Mouse (Mus musculus): Measurements from ENCODE around the gene Mthfs.
"Not testable (repeated sequence)": the region's sequence is repeated elsewhere in the genome, so short reads cannot be mapped to it uniquely, and the experiment has no call there.

The Mthfs gene

DNA sequence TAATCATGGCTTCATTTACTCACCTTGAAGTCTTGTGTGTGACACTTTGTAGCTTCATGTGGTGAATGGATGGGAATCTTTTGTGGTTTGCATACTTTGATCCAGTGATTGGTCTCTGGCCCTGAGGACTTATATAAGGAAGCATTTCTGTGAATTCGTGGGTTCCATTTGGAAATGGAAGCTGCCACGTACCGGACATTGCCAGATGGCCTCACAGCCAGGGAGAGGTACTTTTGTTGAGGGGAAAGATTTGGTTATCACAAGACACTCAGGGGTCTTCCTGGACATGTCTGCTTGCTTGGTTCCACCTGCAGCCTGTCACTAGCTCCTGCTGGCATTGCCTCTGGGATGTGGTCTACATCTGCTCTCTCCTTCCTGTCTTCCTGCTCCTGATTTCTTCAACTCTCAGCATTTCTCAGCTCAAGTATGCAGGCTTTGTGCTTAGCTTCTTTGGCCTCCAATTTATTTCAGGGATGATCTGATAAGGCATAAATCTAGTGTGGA, 30.1 kb downstream of the Mthfs start:
- DNase-seq (ENCODE audit: low read depth, low spot score), result not testable (repeated sequence)

GRCm38 (mm10) chr9:89253400-89253799, 42.9 kb downstream of the Mthfs start:
- DNase-seq (ENCODE audit: low read depth, low spot score), result no peak

GRCm38 (mm10) chr9:89256556-89257335, 46.3 kb downstream of the Mthfs start:
- no peak for DNase-seq (ENCODE audit: low read depth, low spot score)

DNA sequence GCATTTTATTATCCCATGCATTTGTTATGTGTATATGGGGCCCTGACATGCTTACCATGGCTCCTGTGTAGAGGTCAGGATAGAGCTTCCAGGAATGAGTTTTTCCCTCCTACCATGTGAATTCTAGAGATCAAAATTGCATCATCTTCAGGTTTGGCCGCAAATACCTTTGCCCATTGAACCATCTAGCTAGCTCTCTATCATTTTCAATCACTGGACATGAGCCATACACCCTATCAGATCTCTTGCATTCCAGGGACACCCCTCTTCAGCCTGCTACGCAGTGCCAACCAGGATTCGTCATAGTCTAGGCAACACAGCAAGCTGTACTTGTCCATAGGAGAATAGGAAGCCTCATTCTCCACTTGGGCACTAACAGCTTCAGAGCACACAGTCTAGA, 53.5 kb downstream of the Mthfs start:
- no peak for DNase-seq (ENCODE audit: low read depth, low spot score)

DNA sequence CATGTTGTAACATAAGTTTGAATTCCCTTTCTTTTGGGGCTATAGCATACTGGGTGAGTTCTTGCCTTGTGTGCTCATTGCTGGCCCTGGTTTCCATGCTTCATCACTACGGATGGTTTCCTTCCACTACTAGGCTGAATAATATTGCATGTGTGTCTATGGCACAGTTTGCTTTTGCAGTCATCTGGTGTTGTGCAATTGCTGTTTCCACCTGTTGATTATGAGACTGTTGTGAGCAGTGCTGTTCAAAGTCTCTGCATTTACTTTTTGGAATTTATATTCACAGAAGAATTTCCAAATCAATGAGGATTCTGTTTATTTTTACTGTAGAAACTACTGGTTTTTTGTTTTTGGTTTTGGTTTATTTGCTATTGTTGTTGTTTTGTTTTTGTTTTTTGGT, 54.1 kb downstream of the Mthfs start:
- DNase-seq (ENCODE audit: low read depth, low spot score), result no peak

DNA sequence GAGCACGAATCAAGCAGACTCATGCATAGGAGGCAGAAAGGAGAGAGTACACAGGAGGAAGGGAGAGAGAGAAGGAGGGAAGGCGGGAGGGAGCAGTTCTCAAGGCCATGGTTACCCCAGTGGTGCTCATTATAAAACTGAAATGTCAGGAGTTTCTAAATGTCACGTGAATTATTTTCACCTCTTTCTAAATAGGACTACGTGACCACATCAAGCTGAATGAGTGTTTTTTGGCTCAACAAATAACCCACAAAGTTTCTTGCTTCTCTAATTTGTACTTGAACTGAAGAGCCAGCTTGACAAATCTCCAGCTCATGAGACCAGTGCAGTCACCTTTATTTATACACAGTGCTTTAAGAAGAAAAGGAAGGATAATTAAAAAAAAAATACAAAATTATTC, 56.6 kb downstream of the Mthfs start:
- peak; percentile 11 for DNase-seq (ENCODE audit: low read depth, low spot score)

DNA sequence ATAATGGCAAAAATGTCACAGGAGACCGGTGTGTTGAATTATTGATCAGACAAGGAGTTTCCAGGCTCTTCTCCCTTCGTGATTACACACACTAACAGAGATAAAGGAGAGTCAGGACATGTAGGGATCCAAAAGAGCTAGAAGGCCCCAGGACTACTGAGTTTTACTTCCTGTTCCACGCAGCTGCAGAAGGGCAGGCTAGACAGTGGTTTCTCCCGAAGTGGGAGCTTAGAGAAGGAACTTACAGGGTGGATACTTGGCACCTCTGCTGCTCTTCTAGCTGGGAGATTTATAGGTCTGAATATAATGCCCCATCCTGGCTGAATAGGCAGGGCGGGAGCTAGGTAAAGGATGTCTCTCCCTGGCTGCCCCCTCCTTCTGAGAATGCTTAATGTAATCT, 57.1 kb downstream of the Mthfs start:
- no peak for DNase-seq (ENCODE audit: low read depth, low spot score)

GRCm38 (mm10) chr9:89270376-89270775, 59.9 kb downstream of the Mthfs start:
- no peak for DNase-seq (ENCODE audit: low read depth, low spot score)

- DNase-seq (ENCODE audit: low read depth, low spot score), result no peak
Observed at GRCm38 (mm10) chr9:89273766-89274165, 63.3 kb downstream of the Mthfs start.

- DNase-seq (ENCODE audit: low read depth, low spot score), result peak; percentile 17
Observed at GRCm38 (mm10) chr9:89278207-89278606, 67.7 kb downstream of the Mthfs start.

DNA sequence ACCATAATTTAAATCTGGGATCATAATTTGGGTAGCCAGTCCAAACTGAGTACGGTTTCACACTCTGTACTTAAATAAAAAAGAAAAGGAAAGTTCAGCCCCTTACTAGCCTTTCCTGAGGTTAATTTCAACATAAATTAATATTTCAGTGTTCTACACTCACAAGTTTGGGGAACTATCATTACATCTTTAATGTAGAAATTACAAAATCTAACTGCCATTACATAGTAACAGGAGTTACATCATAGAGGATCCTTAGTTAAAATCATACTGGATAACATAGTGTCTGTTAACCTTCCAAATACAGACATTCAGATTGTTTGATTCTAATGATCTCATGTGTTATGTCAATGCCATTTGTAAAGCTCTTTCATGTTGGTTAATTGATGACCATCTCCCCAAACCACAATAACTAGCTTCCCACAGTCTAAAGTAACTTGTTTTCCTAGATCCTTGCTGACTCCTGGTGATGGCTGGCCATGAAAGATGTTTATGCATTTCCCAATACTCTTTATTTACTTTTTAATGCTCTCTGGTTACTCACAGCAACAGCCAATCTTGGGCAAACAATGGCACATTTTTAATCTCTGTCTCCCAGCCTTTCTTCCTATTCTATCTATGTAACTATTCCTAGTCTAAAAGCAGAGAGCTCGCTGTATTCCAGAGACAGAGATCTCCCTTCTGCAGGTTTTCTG, 72.0 kb downstream of the Mthfs start:
- DNase-seq (ENCODE audit: low read depth, low spot score), result no peak

- DNase-seq (ENCODE audit: low read depth, low spot score), result no peak
Observed at GRCm38 (mm10) chr9:89288037-89288436, 77.6 kb downstream of the Mthfs start.

GRCm38 (mm10) chr9:89293364-89293763, 82.9 kb downstream of the Mthfs start:
- no peak for DNase-seq (ENCODE audit: low read depth, low spot score)

GRCm38 (mm10) chr9:89294121-89294520, 83.6 kb downstream of the Mthfs start:
- no peak for DNase-seq (ENCODE audit: low read depth, low spot score)

DNA sequence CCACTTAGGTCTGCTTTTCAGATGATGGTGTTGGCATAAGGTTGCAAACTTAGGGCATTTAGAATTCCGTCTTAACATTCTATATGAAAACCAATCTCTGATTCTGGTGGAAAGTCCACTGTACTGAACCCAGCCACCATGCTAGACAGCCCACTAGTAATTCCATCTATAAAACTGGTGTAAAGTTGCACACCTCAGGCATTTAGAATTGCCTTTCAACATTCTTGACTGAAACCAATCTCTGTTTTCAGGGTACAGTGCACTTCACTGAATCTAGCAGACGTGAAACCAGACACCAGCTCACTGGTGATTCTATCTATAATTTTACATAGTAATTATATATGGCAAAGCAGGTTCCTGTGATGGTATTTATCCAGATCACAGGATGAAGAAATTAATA, 95.2 kb downstream of the Mthfs start:
- DNase-seq (ENCODE audit: low read depth, low spot score), result no peak

GRCm38 (mm10) chr9:89308357-89309194, 98.1 kb downstream of the Mthfs start:
- DNase-seq (ENCODE audit: low read depth, low spot score), result no peak

- no peak for DNase-seq (ENCODE audit: low read depth, low spot score)
Observed at GRCm38 (mm10) chr9:89309195-89309535, 98.7 kb downstream of the Mthfs start.

DNA sequence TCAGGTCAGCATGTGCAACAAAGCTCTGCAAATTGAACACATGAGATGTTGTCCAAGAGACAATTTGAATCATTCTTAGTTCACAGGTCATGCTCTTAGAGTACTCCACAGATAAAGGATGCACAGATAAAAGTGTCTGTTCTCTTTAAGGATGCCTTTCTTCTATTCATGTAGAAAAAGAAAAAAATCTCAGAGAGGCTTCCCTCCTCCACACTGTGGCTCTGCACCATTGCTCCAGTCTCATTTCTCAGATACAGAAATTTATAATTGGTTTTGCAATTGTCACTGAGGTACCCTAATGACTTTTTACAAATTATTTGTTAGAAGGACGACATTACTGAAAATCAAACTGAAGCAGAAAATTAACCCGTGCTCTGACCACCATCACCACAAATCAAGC, 101.2 kb downstream of the Mthfs start:
- DNase-seq (ENCODE audit: low read depth, low spot score), result no peak

GRCm38 (mm10) chr9:89373731-89374130, 163.3 kb downstream of the Mthfs start:
- no peak for DNase-seq (ENCODE audit: low read depth, low spot score)

DNA sequence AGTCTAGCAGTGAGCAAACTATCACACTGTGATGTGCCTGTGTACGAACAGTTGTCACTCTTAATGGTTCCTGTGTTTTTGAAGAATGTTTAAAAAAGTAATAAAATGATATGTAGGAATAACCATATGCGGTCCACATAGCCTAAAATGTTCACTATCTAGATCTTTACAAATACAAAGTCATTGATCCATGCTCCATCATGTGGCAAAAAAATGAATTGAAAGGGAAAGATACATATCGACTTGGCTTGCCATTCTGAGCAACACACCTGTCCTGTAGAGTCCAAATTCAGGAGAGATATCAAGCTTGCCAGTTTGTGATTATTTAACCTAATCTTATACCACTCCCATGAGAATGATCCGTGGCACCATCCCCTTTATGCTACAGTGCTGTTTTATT, 164.2 kb downstream of the Mthfs start:
- DNase-seq (ENCODE audit: low read depth, low spot score), result no peak

DNA sequence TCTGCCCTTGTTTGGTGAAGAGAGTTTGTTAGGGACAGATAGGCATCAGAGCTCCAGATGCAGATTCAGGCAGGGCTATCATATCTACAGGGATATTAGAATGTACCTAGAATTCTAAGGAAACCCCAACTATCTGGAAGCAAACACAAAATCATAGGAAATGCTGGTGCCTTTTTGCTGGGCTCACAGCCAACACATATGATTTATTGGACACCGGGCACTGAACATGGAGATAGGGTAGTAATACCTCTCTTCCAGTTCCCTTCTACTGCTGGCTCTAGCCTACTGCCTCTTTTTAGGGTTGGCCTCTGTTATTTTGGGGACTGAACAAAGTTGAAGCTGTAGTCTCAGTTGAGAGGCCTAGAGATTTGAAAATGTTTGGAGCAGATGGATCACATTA, 192.6 kb downstream of the Mthfs start:
- DNase-seq (ENCODE audit: low read depth, low spot score), result no peak
